Mouse (Mus musculus): ENCODE measurements at regions not wholly inside any gene's neighbourhood (a gene's known extent, or its start where the extent isn't known, plus 50 kb on each side); places are given as distances from the start of the nearest gene placed in this dataset.
A peak's percentile ranks its signal among the peaks of the same experiment; 100 is the strongest.

GRCm38 (mm10) chr4:75884371-75884770 lies 606.3 kb upstream of the Dmac1 start:
- Histone ChIP-seq H3K27ac (replicated peaks) (no peak overlapping the region), H3K9ac (no peak overlapping the region), H3K36me3 (no peaks in the 10 kb centered on the region), H3K27me3 (no peaks in the 10 kb centered on the region), H3K4me2 (no peak overlapping the region), H3K4me1 (replicated peaks) (no peaks in the 10 kb centered on the region), H3K4me3 (no peak overlapping the region), H3K9me3 (no peaks in the 10 kb centered on the region)
- no peak for ATAC-seq (ENCODE audit: low read depth)
- 98% methylated on average over 4 of the region's 4 CpGs for WGBS

GRCm38 (mm10) chr4:75869771-75870170 lies 591.7 kb upstream of the Dmac1 start:
- no peaks in the 10 kb centered on the region for H3K27me3 ChIP-seq
- no peak for ATAC-seq (ENCODE audit: low read depth)
- no peak overlapping the region for H3K4me2 ChIP-seq
- no peaks in the 10 kb centered on the region for H3K4me1 ChIP-seq (replicated peaks)
- no peak overlapping the region for H3K27ac ChIP-seq (replicated peaks)
- no peaks in the 10 kb centered on the region for H3K36me3 ChIP-seq
- no peak overlapping the region for H3K4me3 ChIP-seq
- no peaks in the 10 kb centered on the region for H3K9me3 ChIP-seq
- no peak overlapping the region for H3K9ac ChIP-seq
- WGBS, result 80% methylated on average over 1 of the region's 1 CpGs

- Histone ChIP-seq H3K4me2 (no peak overlapping the region), H3K27me3 (no peaks in the 10 kb centered on the region), H3K36me3 (no peaks in the 10 kb centered on the region), H3K4me1 (replicated peaks) (peaks cover 8% of the 10 kb centered on the region), H3K4me3 (no peak overlapping the region), H3K9me3 (no peaks in the 10 kb centered on the region), H3K9ac (no peak overlapping the region), H3K27ac (replicated peaks) (no peak overlapping the region)
- ATAC-seq (ENCODE audit: low read depth), result no peak
- WGBS, result 91% methylated on average over 2 of the region's 2 CpGs
Measured at GRCm38 (mm10) chr4:75861076-75861475, 583.0 kb upstream of the Dmac1 start.

GRCm38 (mm10) chr4:75857769-75858408 lies 579.8 kb upstream of the Dmac1 start:
- 37% methylated on average over 2 of the region's 2 CpGs for WGBS
- H3K4me1 ChIP-seq (replicated peaks), result peaks cover 18% of the 10 kb centered on the region
- no peak overlapping the region for H3K4me3 ChIP-seq
- H3K27ac ChIP-seq (replicated peaks), result no peak overlapping the region
- H3K9ac ChIP-seq, result no peak overlapping the region
- H3K9me3 ChIP-seq, result no peaks in the 10 kb centered on the region
- no peak overlapping the region for H3K4me2 ChIP-seq
- no peaks in the 10 kb centered on the region for H3K27me3 ChIP-seq
- H3K36me3 ChIP-seq, result no peaks in the 10 kb centered on the region
- ATAC-seq (ENCODE audit: low read depth), result 0 out of 2 replicates have a peak, but pooled peaks have one; percentile 29

GRCm38 (mm10) chr4:75855688-75856296 lies 577.7 kb upstream of the Dmac1 start:
- Histone ChIP-seq H3K27ac (replicated peaks) (no peak overlapping the region), H3K36me3 (no peaks in the 10 kb centered on the region), H3K9ac (no peak overlapping the region), H3K4me1 (replicated peaks) (peaks cover 18% of the 10 kb centered on the region), H3K4me2 (no peak overlapping the region), H3K27me3 (no peaks in the 10 kb centered on the region), H3K9me3 (no peaks in the 10 kb centered on the region), H3K4me3 (no peak overlapping the region)
- 4% methylated on average over 6 of the region's 6 CpGs for WGBS
- ATAC-seq (ENCODE audit: low read depth), result peak; percentile 87

- no peak overlapping the region for H3K9ac ChIP-seq
- no peak overlapping the region for H3K4me3 ChIP-seq
- no peaks in the 10 kb centered on the region for H3K36me3 ChIP-seq
- ATAC-seq (ENCODE audit: low read depth), result no peak
- WGBS, result 58% methylated on average over 2 of the region's 2 CpGs
- no peaks in the 10 kb centered on the region for H3K9me3 ChIP-seq
- H3K4me2 ChIP-seq, result no peak overlapping the region
- no peak overlapping the region for H3K27ac ChIP-seq (replicated peaks)
- peaks cover 5% of the 10 kb centered on the region; the same call in 1 of the 2 replicates for H3K4me1 ChIP-seq (replicated peaks)
- H3K27me3 ChIP-seq, result no peaks in the 10 kb centered on the region
Measured at GRCm38 (mm10) chr4:75850343-75850742, 572.2 kb upstream of the Dmac1 start.

GRCm38 (mm10) chr4:75847675-75848385 lies 569.7 kb upstream of the Dmac1 start:
- Histone ChIP-seq H3K4me3 (no peak overlapping the region), H3K9ac (no peak overlapping the region), H3K27ac (replicated peaks) (no peak overlapping the region), H3K36me3 (no peaks in the 10 kb centered on the region), H3K4me1 (replicated peaks) (no peaks in the 10 kb centered on the region), H3K4me2 (no peak overlapping the region), H3K27me3 (no peaks in the 10 kb centered on the region), H3K9me3 (no peaks in the 10 kb centered on the region)
- WGBS, result 90% methylated on average over 6 of the region's 6 CpGs
- no peak for ATAC-seq (ENCODE audit: low read depth)

GRCm38 (mm10) chr4:75845021-75845420 lies 566.9 kb upstream of the Dmac1 start:
- ATAC-seq (ENCODE audit: low read depth), result no peak
- no peaks in the 10 kb centered on the region for H3K27me3 ChIP-seq
- no peak overlapping the region for H3K4me3 ChIP-seq
- H3K9ac ChIP-seq, result no peak overlapping the region
- H3K36me3 ChIP-seq, result no peaks in the 10 kb centered on the region
- no peaks in the 10 kb centered on the region for H3K9me3 ChIP-seq
- no peaks in the 10 kb centered on the region for H3K4me1 ChIP-seq (replicated peaks)
- H3K27ac ChIP-seq (replicated peaks), result no peak overlapping the region
- H3K4me2 ChIP-seq, result no peak overlapping the region
- WGBS, result 90% methylated on average over 3 of the region's 3 CpGs

- WGBS, result 71% methylated on average over 4 of the region's 4 CpGs
- Histone ChIP-seq H3K9me3 (no peaks in the 10 kb centered on the region), H3K36me3 (no peaks in the 10 kb centered on the region), H3K4me1 (replicated peaks) (no peaks in the 10 kb centered on the region), H3K4me3 (no peak overlapping the region), H3K27ac (replicated peaks) (no peak overlapping the region), H3K27me3 (no peaks in the 10 kb centered on the region), H3K9ac (no peak overlapping the region), H3K4me2 (no peak overlapping the region)
- ATAC-seq (ENCODE audit: low read depth), result no peak
Measured at GRCm38 (mm10) chr4:75838619-75839018, 560.5 kb upstream of the Dmac1 start.

GRCm38 (mm10) chr4:75827082-75827711 lies 549.1 kb upstream of the Dmac1 start:
- Histone ChIP-seq H3K27me3 (no peaks in the 10 kb centered on the region), H3K9ac (no peak overlapping the region), H3K4me3 (no peak overlapping the region), H3K36me3 (no peaks in the 10 kb centered on the region), H3K4me1 (replicated peaks) (no peaks in the 10 kb centered on the region), H3K27ac (replicated peaks) (no peak overlapping the region), H3K4me2 (no peak overlapping the region), H3K9me3 (no peaks in the 10 kb centered on the region)
- ATAC-seq (ENCODE audit: low read depth), result no peak
- 68% methylated on average over 3 of the region's 3 CpGs for WGBS

- no peak overlapping the region for H3K27ac ChIP-seq (replicated peaks)
- H3K4me3 ChIP-seq, result no peak overlapping the region
- no peaks in the 10 kb centered on the region for H3K9me3 ChIP-seq
- no peak overlapping the region for H3K4me2 ChIP-seq
- no peaks in the 10 kb centered on the region for H3K4me1 ChIP-seq (replicated peaks)
- no peak overlapping the region for H3K9ac ChIP-seq
- no peak for ATAC-seq (ENCODE audit: low read depth)
- 74% methylated on average over 2 of the region's 2 CpGs for WGBS
- no peaks in the 10 kb centered on the region for H3K36me3 ChIP-seq
- no peaks in the 10 kb centered on the region for H3K27me3 ChIP-seq
Measured at GRCm38 (mm10) chr4:75819193-75819603, 541.1 kb upstream of the Dmac1 start.

GRCm38 (mm10) chr4:75816026-75816425 lies 537.9 kb upstream of the Dmac1 start:
- Histone ChIP-seq H3K9me3 (no peaks in the 10 kb centered on the region), H3K36me3 (no peaks in the 10 kb centered on the region), H3K4me2 (no peak overlapping the region), H3K9ac (no peak overlapping the region), H3K4me3 (no peak overlapping the region), H3K4me1 (replicated peaks) (no peaks in the 10 kb centered on the region), H3K27ac (replicated peaks) (no peak overlapping the region), H3K27me3 (no peaks in the 10 kb centered on the region)
- no peak for ATAC-seq (ENCODE audit: low read depth)
- 93% methylated on average over 4 of the region's 4 CpGs for WGBS
